Mouse (Mus musculus): Measurements from ENCODE around the gene Cd300ld3.

GRCm38 (mm10) chr11:115077436-115077835 is 29.2 kb upstream of the Cd300ld3 start:
- TF ChIP-seq GATA1 (IDR thresholded peaks at IDR 0.05; ENCODE audit: borderline replicate concordance, low read length), result no peak
- no peak for TF ChIP-seq FLI1 (IDR thresholded peaks at IDR 0.05; ENCODE audit: low read length)

Data from megakaryocyte, embryonic 14.5 days (primary cell).